Mouse (Mus musculus): ENCODE measurements around the gene Btc. TPM values are rescaled to one million over a fixed set of nuclear protein-coding genes. Genes with fewer than 3 reads are reported as not detected.
A peak's percentile ranks its signal among the peaks of the same experiment; 100 is the strongest.

The Btc gene
- polyA plus RNA-seq, 1 experiment from 2014 or later = 0.08 TPM

DNA sequence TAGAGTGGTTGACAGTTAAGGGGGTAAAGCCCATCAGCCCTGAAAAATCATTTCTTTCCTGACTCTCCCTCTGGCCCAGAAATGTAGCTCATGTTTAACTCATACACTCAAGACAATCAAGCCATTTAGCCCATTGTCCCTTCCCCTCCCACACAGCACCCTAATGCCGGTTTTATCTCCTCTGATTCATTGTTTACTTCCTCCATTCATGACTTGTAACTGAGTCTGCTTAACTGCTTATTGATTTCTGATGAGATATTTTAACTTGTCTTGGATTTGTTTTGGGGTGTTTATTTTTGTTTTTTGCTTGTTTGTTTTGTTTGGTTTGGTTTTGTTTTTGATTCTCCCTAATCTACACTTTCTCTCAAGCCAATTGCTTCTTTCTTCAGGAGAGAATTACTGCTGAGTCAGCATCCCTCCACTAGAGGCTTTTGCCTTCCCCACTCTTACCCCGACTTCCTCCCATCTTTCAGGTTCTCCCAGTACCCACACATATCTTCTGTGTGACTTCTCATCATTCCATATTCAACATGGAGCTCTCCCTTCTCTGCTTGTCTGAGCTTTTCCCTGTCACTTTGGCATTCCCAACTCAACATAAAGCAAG lies 2.2 kb downstream of the Btc start:
- no peak overlapping the region for H3K9ac ChIP-seq (ENCODE audit: low read depth, low read length)
- WGBS = 41% methylated on average over 2 of the region's 2 CpGs
- H3K4me2 ChIP-seq (ENCODE audit: low read length) = no peak overlapping the region
- no peak overlapping the region for H3K4me3 ChIP-seq (ENCODE audit: low read length)
- ATAC-seq = no peak
- H3K27me3 ChIP-seq (replicated peaks; ENCODE audit: control insufficient read depth, insufficient read depth, low read length) = no peaks in the 10 kb centered on the region
- H3K9me3 ChIP-seq (ENCODE audit: control insufficient read depth, low read length) = no peaks in the 10 kb centered on the region
- H3K36me3 ChIP-seq (ENCODE audit: control insufficient read depth, insufficient read depth, low read length) = no peaks in the 10 kb centered on the region
- H3K4me1 ChIP-seq (ENCODE audit: control insufficient read depth, insufficient read depth, low read depth, low read length) = peaks cover 5% of the 10 kb centered on the region
- no peak overlapping the region for H3K27ac ChIP-seq (ENCODE audit: low read depth, low read length)

DNA sequence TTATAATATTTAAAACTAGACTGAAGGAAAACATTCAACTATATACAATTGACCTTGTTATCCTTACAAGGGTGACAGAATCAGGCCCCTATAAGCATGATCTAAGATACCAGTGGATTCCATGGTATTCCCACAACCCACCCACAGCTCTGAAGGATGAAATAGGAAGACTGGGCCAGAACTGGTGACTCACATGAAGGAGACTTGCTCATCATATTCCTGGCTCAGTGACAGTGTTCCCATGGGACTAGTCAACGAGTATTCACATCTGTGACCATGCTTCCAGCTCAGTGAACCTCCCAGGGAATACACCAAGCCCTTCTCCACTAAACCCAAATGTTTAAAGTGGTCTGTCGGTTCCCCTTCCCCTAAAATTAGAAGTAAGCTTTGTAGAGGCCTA lies 27.3 kb downstream of the Btc start:
- Histone ChIP-seq H3K4me2 (ENCODE audit: low read length) (no peak overlapping the region), H3K4me1 (ENCODE audit: control insufficient read depth, insufficient read depth, low read depth, low read length) (no peaks in the 10 kb centered on the region), H3K36me3 (ENCODE audit: control insufficient read depth, insufficient read depth, low read length) (no peaks in the 10 kb centered on the region), H3K27ac (ENCODE audit: low read depth, low read length) (no peak overlapping the region), H3K4me3 (ENCODE audit: low read length) (no peak overlapping the region), H3K9me3 (ENCODE audit: control insufficient read depth, low read length) (no peaks in the 10 kb centered on the region), H3K27me3 (replicated peaks; ENCODE audit: control insufficient read depth, insufficient read depth, low read length) (no peaks in the 10 kb centered on the region), H3K9ac (ENCODE audit: low read depth, low read length) (no peak overlapping the region)
- WGBS = 60% methylated on average over 2 of the region's 2 CpGs
- ATAC-seq = no peak

DNA sequence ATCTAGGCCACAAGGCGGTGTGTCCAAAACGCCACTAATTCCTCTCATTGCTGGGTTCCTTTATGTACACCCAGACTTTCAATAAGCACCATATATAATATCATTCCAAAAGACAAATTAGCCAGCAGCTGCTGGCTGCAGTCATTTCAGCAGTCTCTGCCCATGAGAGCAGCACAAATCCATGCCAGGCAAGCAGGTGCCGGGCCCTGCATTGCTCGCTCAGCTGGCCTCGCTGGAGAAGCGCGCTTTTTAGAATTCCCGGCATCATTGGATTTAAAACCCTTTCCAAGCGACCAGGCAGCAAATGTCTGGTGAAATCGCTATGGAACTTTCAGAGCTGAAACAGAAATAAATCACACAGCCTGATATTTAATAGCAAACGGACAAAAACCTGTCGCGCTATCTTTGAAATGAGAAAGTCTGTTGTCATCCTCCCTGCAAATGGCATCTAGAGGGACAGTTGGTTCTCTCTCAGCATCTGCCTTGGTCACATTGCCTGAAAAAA lies 34.7 kb downstream of the Btc start:
- WGBS = 85% methylated on average over 13 of the region's 13 CpGs
- H3K9ac ChIP-seq (ENCODE audit: low read depth, low read length) = no peak overlapping the region
- no peaks in the 10 kb centered on the region for H3K9me3 ChIP-seq (ENCODE audit: control insufficient read depth, low read length)
- ATAC-seq = peak; percentile 67; the same call in 1 of the 2 replicates
- H3K27me3 ChIP-seq (replicated peaks; ENCODE audit: control insufficient read depth, insufficient read depth, low read length) = no peaks in the 10 kb centered on the region
- H3K36me3 ChIP-seq (ENCODE audit: control insufficient read depth, insufficient read depth, low read length) = no peaks in the 10 kb centered on the region
- H3K4me3 ChIP-seq (ENCODE audit: low read length) = no peak overlapping the region
- H3K27ac ChIP-seq (ENCODE audit: low read depth, low read length) = no peak overlapping the region
- no peak overlapping the region for H3K4me2 ChIP-seq (ENCODE audit: low read length)
- peaks cover 2% of the 10 kb centered on the region; the same call in 1 of the 2 replicates for H3K4me1 ChIP-seq (ENCODE audit: control insufficient read depth, insufficient read depth, low read depth, low read length)

DNA sequence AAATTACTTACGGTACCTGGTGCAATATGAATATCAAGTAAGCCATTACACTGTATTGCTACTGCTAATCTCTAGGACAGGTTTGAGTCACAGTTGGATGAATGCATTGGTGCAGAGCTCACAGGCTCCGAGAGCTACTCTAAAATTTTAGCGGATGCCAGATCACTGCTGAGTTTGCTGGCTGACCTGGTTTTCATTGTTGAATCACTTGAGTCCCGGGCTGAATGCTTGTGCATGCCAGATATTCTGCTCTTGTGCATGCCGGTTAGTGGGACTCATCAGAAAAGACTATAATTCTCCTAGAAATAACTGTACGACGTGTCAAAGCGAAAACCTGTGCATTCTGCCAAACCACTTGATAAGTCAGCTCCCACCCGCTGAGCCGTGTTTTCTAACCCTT lies 35.9 kb downstream of the Btc start:
- 0 out of 2 replicates have a peak, but pooled peaks have one; percentile 46 for ATAC-seq
- WGBS = 74% methylated on average over 10 of the region's 10 CpGs
- H3K9me3 ChIP-seq (ENCODE audit: control insufficient read depth, low read length) = no peaks in the 10 kb centered on the region
- no peaks in the 10 kb centered on the region for H3K27me3 ChIP-seq (replicated peaks; ENCODE audit: control insufficient read depth, insufficient read depth, low read length)
- no peak overlapping the region for H3K27ac ChIP-seq (ENCODE audit: low read depth, low read length)
- peaks cover 2% of the 10 kb centered on the region; the same call in 1 of the 2 replicates for H3K4me1 ChIP-seq (ENCODE audit: control insufficient read depth, insufficient read depth, low read depth, low read length)
- H3K4me2 ChIP-seq (ENCODE audit: low read length) = no peak overlapping the region
- H3K4me3 ChIP-seq (ENCODE audit: low read length) = no peak overlapping the region
- no peaks in the 10 kb centered on the region for H3K36me3 ChIP-seq (ENCODE audit: control insufficient read depth, insufficient read depth, low read length)
- H3K9ac ChIP-seq (ENCODE audit: low read depth, low read length) = no peak overlapping the region

DNA sequence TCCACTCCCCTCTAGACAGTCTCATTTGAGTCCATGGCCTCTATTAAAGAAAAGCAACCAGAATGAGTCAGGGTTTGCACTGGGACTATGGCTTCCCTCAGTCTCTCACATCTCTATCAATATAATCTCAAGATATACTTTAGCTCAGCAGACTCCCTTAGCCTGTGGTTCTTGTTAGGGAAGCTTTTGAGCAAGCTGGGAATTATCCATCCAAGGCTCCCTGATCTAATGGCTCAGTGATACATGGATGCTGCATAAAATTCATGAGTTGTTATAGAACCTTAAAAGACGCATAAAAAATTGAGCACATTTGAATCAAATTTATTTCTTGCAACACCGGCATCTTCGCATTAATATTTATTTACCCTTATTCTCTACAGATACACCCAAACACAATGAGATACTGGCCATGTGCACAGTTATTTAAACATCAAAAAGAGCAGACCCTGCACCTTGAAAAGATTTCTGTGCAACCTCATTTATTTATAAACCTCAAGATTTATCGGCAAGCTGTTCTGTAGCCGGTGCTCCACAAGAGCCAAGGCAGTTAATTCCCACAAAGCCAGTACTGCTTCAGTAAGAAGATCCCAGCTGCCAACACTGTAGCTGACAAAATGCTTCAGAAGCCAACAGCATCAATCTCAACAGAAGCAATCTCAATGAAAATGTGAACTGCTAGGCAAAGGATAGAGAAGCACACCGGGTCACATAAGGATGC lies 39.4 kb downstream of the Btc start:
- peaks cover 2% of the 10 kb centered on the region; the same call in 1 of the 2 replicates for H3K4me1 ChIP-seq (ENCODE audit: control insufficient read depth, insufficient read depth, low read depth, low read length)
- H3K27me3 ChIP-seq (replicated peaks; ENCODE audit: control insufficient read depth, insufficient read depth, low read length) = no peaks in the 10 kb centered on the region
- H3K9me3 ChIP-seq (ENCODE audit: control insufficient read depth, low read length) = no peaks in the 10 kb centered on the region
- no peak overlapping the region for H3K9ac ChIP-seq (ENCODE audit: low read depth, low read length)
- no peak overlapping the region for H3K4me3 ChIP-seq (ENCODE audit: low read length)
- H3K27ac ChIP-seq (ENCODE audit: low read depth, low read length) = no peak overlapping the region
- H3K36me3 ChIP-seq (ENCODE audit: control insufficient read depth, insufficient read depth, low read length) = no peaks in the 10 kb centered on the region
- 83% methylated on average over 6 of the region's 6 CpGs for WGBS
- no peak overlapping the region for H3K4me2 ChIP-seq (ENCODE audit: low read length)
- ATAC-seq = no peak; the same call in 1 of the 2 replicates

- Histone ChIP-seq H3K36me3 (ENCODE audit: control insufficient read depth, insufficient read depth, low read length) (no peaks in the 10 kb centered on the region), H3K4me2 (ENCODE audit: low read length) (no peak overlapping the region), H3K27ac (ENCODE audit: low read depth, low read length) (no peak overlapping the region), H3K4me1 (ENCODE audit: control insufficient read depth, insufficient read depth, low read depth, low read length) (no peaks in the 10 kb centered on the region), H3K4me3 (ENCODE audit: low read length) (no peak overlapping the region), H3K27me3 (replicated peaks; ENCODE audit: control insufficient read depth, insufficient read depth, low read length) (no peaks in the 10 kb centered on the region), H3K9ac (ENCODE audit: low read depth, low read length) (no peak overlapping the region), H3K9me3 (ENCODE audit: control insufficient read depth, low read length) (no peaks in the 10 kb centered on the region)
- ATAC-seq = peak; percentile 56; the same call in 1 of the 2 replicates
- WGBS = 47% methylated on average over 5 of the region's 5 CpGs
These were observed 50.1 kb downstream of the Btc start for GRCm38 (mm10) chr5:91352645-91353044.

DNA sequence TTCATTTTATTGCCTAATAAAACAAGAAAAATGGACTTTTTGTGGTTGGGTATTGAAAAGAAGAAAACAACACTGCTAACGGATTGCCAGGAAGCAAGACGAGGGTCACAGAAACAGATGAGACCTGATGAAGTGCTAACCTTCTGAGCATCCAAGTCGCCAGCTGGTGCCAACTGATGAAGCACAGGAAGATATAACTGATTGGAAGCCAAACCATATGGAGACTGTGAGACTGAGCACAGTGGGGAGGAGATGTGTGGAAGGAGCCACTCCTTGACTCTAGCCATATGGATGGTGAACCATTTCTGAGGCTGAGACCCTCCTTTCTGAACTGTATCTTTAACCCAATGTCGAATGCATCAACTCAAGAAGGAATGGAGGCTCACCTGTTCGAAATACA lies 57.1 kb downstream of the Btc start:
- no peak overlapping the region for H3K4me3 ChIP-seq (ENCODE audit: low read length)
- no peaks in the 10 kb centered on the region for H3K9me3 ChIP-seq (ENCODE audit: control insufficient read depth, low read length)
- H3K36me3 ChIP-seq (ENCODE audit: control insufficient read depth, insufficient read depth, low read length) = no peaks in the 10 kb centered on the region
- no peak overlapping the region for H3K27ac ChIP-seq (ENCODE audit: low read depth, low read length)
- H3K27me3 ChIP-seq (replicated peaks; ENCODE audit: control insufficient read depth, insufficient read depth, low read length) = no peaks in the 10 kb centered on the region
- ATAC-seq = 0 out of 2 replicates have a peak, but pooled peaks have one; percentile 65
- H3K9ac ChIP-seq (ENCODE audit: low read depth, low read length) = no peak overlapping the region
- WGBS = 72% methylated on average over 5 of the region's 5 CpGs
- no peaks in the 10 kb centered on the region for H3K4me1 ChIP-seq (ENCODE audit: control insufficient read depth, insufficient read depth, low read depth, low read length)
- H3K4me2 ChIP-seq (ENCODE audit: low read length) = no peak overlapping the region

- Histone ChIP-seq H3K4me2 (ENCODE audit: low read length) (no peak overlapping the region), H3K36me3 (ENCODE audit: control insufficient read depth, insufficient read depth, low read length) (no peaks in the 10 kb centered on the region), H3K9me3 (ENCODE audit: control insufficient read depth, low read length) (no peaks in the 10 kb centered on the region), H3K9ac (ENCODE audit: low read depth, low read length) (no peak overlapping the region), H3K4me3 (ENCODE audit: low read length) (no peak overlapping the region), H3K27me3 (replicated peaks; ENCODE audit: control insufficient read depth, insufficient read depth, low read length) (no peaks in the 10 kb centered on the region), H3K4me1 (ENCODE audit: control insufficient read depth, insufficient read depth, low read depth, low read length) (no peaks in the 10 kb centered on the region), H3K27ac (ENCODE audit: low read depth, low read length) (no peak overlapping the region)
- 89% methylated on average over 2 of the region's 2 CpGs for WGBS
- no peak for ATAC-seq
These were observed 57.7 kb downstream of the Btc start for GRCm38 (mm10) chr5:91345064-91345463.

GRCm38 (mm10) chr5:91341981-91342760 lies 60.6 kb downstream of the Btc start:
- ATAC-seq = no peak
- Histone ChIP-seq H3K9ac (ENCODE audit: low read depth, low read length) (no peak overlapping the region), H3K27ac (ENCODE audit: low read depth, low read length) (no peak overlapping the region), H3K36me3 (ENCODE audit: control insufficient read depth, insufficient read depth, low read length) (no peaks in the 10 kb centered on the region), H3K27me3 (replicated peaks; ENCODE audit: control insufficient read depth, insufficient read depth, low read length) (no peaks in the 10 kb centered on the region), H3K4me2 (ENCODE audit: low read length) (no peak overlapping the region), H3K4me3 (ENCODE audit: low read length) (no peak overlapping the region), H3K4me1 (ENCODE audit: control insufficient read depth, insufficient read depth, low read depth, low read length) (no peaks in the 10 kb centered on the region), H3K9me3 (ENCODE audit: control insufficient read depth, low read length) (no peaks in the 10 kb centered on the region)
- WGBS = 94% methylated on average over 5 of the region's 5 CpGs
